Mouse (Mus musculus): ENCODE measurements around the gene Pign. TPM values are rescaled to one million over a fixed set of nuclear protein-coding genes. Genes with fewer than 3 reads are reported as not detected.

Gene Pign
- total and polyA plus RNA-seq, 3 experiments, result 27.1 to 59.0 (median 36.1) TPM

GRCm38 (mm10) chr1:105712822-105713221 is 49.3 kb upstream of the Pign start:
- H3K4me1 ChIP-seq (ENCODE audit: control insufficient read depth in 1 of 2, insufficient read depth in 2 of 2, low read length in 2 of 2), result no peaks in the 10 kb centered on the region
- no peak for DNase-seq (ENCODE audit: low read depth, low spot score)
- H3K79me2 ChIP-seq (ENCODE audit: control insufficient read depth, insufficient read depth, low read length, poor library complexity), result no peaks in the 10 kb centered on the region
- no peak overlapping the region for H3K27ac ChIP-seq (ENCODE audit: control insufficient read depth, low read depth, low read length)
- TF ChIP-seq RCOR1 (IDR thresholded peaks at IDR 0.05; ENCODE audit: low read depth, low read length), result no peak
- H3K9ac ChIP-seq (ENCODE audit: control insufficient read depth, low read depth, low read length, poor library complexity, severe bottlenecking), result no peak overlapping the region
- H3K36me3 ChIP-seq (ENCODE audit: control insufficient read depth in 1 of 2, insufficient read depth in 2 of 2, low read length in 2 of 2), result peaks cover 3 to 34% of the 10 kb centered on the region in 2 experiments
- H3K27me3 ChIP-seq (ENCODE audit: control insufficient read depth in 1 of 2, insufficient read depth in 2 of 2, low read length in 2 of 2), result no peaks in the 10 kb centered on the region
- no peak overlapping the region for H3K4me3 ChIP-seq (ENCODE audit: control insufficient read depth in 1 of 2, insufficient read depth in 1 of 2, low read depth in 2 of 2, low read length in 2 of 2)
- H3K9me3 ChIP-seq (replicated peaks; ENCODE audit: insufficient read depth, low read length), result no peaks in the 10 kb centered on the region

- no peak overlapping the region for H3K4me3 ChIP-seq (ENCODE audit: control insufficient read depth in 1 of 2, insufficient read depth in 1 of 2, low read depth in 2 of 2, low read length in 2 of 2)
- no peak overlapping the region for H3K27ac ChIP-seq (ENCODE audit: control insufficient read depth, low read depth, low read length)
- peaks cover 3 to 25% of the 10 kb centered on the region in 2 experiments for H3K36me3 ChIP-seq (ENCODE audit: control insufficient read depth in 1 of 2, insufficient read depth in 2 of 2, low read length in 2 of 2)
- no peaks in the 10 kb centered on the region for H3K4me1 ChIP-seq (ENCODE audit: control insufficient read depth in 1 of 2, insufficient read depth in 2 of 2, low read length in 2 of 2)
- H3K27me3 ChIP-seq (ENCODE audit: control insufficient read depth in 1 of 2, insufficient read depth in 2 of 2, low read length in 2 of 2), result no peaks in the 10 kb centered on the region
- H3K9ac ChIP-seq (ENCODE audit: control insufficient read depth, low read depth, low read length, poor library complexity, severe bottlenecking), result no peak overlapping the region
- DNase-seq (ENCODE audit: low read depth, low spot score), result peak; percentile 72
- no peaks in the 10 kb centered on the region; the same call in 1 of the 2 replicates for H3K79me2 ChIP-seq (ENCODE audit: control insufficient read depth, insufficient read depth, low read length, poor library complexity)
- TF ChIP-seq RAD21 (IDR thresholded peaks at IDR 0.05; ENCODE audit: low read depth, low read length) (peak; percentile 53), MYB (IDR thresholded peaks at IDR 0.05; ENCODE audit: low read depth, low read length) (no peak), SMC3 (IDR thresholded peaks at IDR 0.05; ENCODE audit: low read depth, low read length) (peak; percentile 70), EP300 (IDR thresholded peaks at IDR 0.05; ENCODE audit: low read depth in 1 of 2, low read length in 2 of 2) (no peak), KAT2A (conservative IDR thresholded peaks at IDR 0.05; ENCODE audit: low read depth, low read length) (no peak), CTCF (IDR thresholded peaks at IDR 0.05 in 2 of 3, conservative IDR thresholded peaks at IDR 0.05 in 1 of 3; ENCODE audit: control insufficient read depth in 1 of 3, insufficient read depth in 1 of 3, low read depth in 2 of 3, low read length in 3 of 3, poor library complexity in 1 of 3, severe bottlenecking in 1 of 3) (peak in 1 of 3 experiments; percentile 69; a peak in 3 of 6 replicates)
- H3K9me3 ChIP-seq (replicated peaks; ENCODE audit: insufficient read depth, low read length), result no peaks in the 10 kb centered on the region
Observed at GRCm38 (mm10) chr1:105711227-105711626, 47.8 kb upstream of the Pign start.

GRCm38 (mm10) chr1:105709415-105709814 is 45.9 kb upstream of the Pign start:
- no peaks in the 10 kb centered on the region for H3K27me3 ChIP-seq (ENCODE audit: control insufficient read depth in 1 of 2, insufficient read depth in 2 of 2, low read length in 2 of 2)
- DNase-seq (ENCODE audit: low read depth, low spot score), result no peak
- no peak for TF ChIP-seq MYB (IDR thresholded peaks at IDR 0.05; ENCODE audit: low read depth, low read length)
- no peak for TF ChIP-seq POLR2A (IDR thresholded peaks at IDR 0.05; ENCODE audit: control insufficient read depth in 1 of 2, insufficient read depth in 1 of 2, low read depth in 1 of 2, low read length in 2 of 2, poor library complexity in 1 of 2)
- no peak for TF ChIP-seq TAL1 (IDR thresholded peaks at IDR 0.05; ENCODE audit: low read length)
- TF ChIP-seq ELF1 (IDR thresholded peaks at IDR 0.05; ENCODE audit: low read depth, low read length), result no peak
- no peak for TF ChIP-seq EP300 (IDR thresholded peaks at IDR 0.05; ENCODE audit: low read depth in 1 of 2, low read length in 2 of 2)
- no peak for TF ChIP-seq ZNF384 (IDR thresholded peaks at IDR 0.05; ENCODE audit: low read depth, low read length)
- TF ChIP-seq ZKSCAN1 (IDR thresholded peaks at IDR 0.05; ENCODE audit: low read depth, low read length), result no peak
- no peak for TF ChIP-seq E2F4 (IDR thresholded peaks at IDR 0.05; ENCODE audit: borderline replicate concordance, low read depth, low read length)
- TF ChIP-seq MYC (IDR thresholded peaks at IDR 0.05; ENCODE audit: low read depth, low read length), result no peak
- TF ChIP-seq GABPA (IDR thresholded peaks at IDR 0.05; ENCODE audit: low read depth, low read length), result no peak
- no peak for TF ChIP-seq MXI1 (IDR thresholded peaks at IDR 0.05; ENCODE audit: low read depth, low read length)
- no peak for TF ChIP-seq JUND (IDR thresholded peaks at IDR 0.05; ENCODE audit: low read depth, low read length)
- no peak for TF ChIP-seq RCOR1 (IDR thresholded peaks at IDR 0.05; ENCODE audit: low read depth, low read length)
- no peak for TF ChIP-seq RAD21 (IDR thresholded peaks at IDR 0.05; ENCODE audit: low read depth, low read length)
- no peak for TF ChIP-seq ZMIZ1 (IDR thresholded peaks at IDR 0.05; ENCODE audit: low read depth, low read length)
- TF ChIP-seq MAX (IDR thresholded peaks at IDR 0.05; ENCODE audit: low read length), result no peak
- TF ChIP-seq POLR2AphosphoS5 (IDR thresholded peaks at IDR 0.05; ENCODE audit: borderline replicate concordance, low read depth, low read length), result no peak
- TF ChIP-seq ETS1 (IDR thresholded peaks at IDR 0.05; ENCODE audit: low read depth, low read length), result no peak

More at GRCm38 (mm10) chr1:105709415-105709814, 45.9 kb upstream of the Pign start:
- Histone ChIP-seq H3K9ac (ENCODE audit: control insufficient read depth, low read depth, low read length, poor library complexity, severe bottlenecking) (no peak overlapping the region), H3K36me3 (ENCODE audit: control insufficient read depth in 1 of 2, insufficient read depth in 2 of 2, low read length in 2 of 2) (peaks cover 3 to 26% of the 10 kb centered on the region in 2 experiments), H3K9me3 (replicated peaks; ENCODE audit: insufficient read depth, low read length) (no peaks in the 10 kb centered on the region), H3K79me2 (ENCODE audit: control insufficient read depth, insufficient read depth, low read length, poor library complexity) (no peaks in the 10 kb centered on the region; the same call in 1 of the 2 replicates), H3K4me1 (ENCODE audit: control insufficient read depth in 1 of 2, insufficient read depth in 2 of 2, low read length in 2 of 2) (no peaks in the 10 kb centered on the region), H3K4me3 (ENCODE audit: control insufficient read depth in 1 of 2, insufficient read depth in 1 of 2, low read depth in 2 of 2, low read length in 2 of 2) (no peak overlapping the region), H3K27ac (ENCODE audit: control insufficient read depth, low read depth, low read length) (no peak overlapping the region)
